Mouse (Mus musculus) brain, embryonic 14.5 days (tissue): Measurements from ENCODE around the gene Orc4.

Experiments used
- CTCF ChIP-seq: fragments of 200-500 bp; IDR thresholded peaks from 2 replicates; pipeline ENCODE4 v1.5.1; 2012; ENCODE audit warnings: inconsistent platforms, mild to moderate bottlenecking, moderate library complexity, borderline replicate concordance; ENCODE audit not compliant: insufficient read depth, insufficient read length; ENCODE audit errors: extremely low read depth
- POLR2A ChIP-seq: fragments of 200-500 bp; IDR thresholded peaks from 2 replicates; pipeline ENCODE4 v1.6.1; 2012; ENCODE audit warnings: mild to moderate bottlenecking, inconsistent platforms, borderline replicate concordance; ENCODE audit not compliant: poor library complexity, insufficient read depth, insufficient read length, severe bottlenecking; ENCODE audit errors: extremely low read depth

GRCm38 (mm10) chr2:48947761-48948160, 2.3 kb downstream of the Orc4 start:
- TF ChIP-seq CTCF, result no peak
- no peak for TF ChIP-seq POLR2A
